Mouse (Mus musculus): Measurements from ENCODE around the gene Prkar2b. TPM values are rescaled to one million over a fixed set of nuclear protein-coding genes. Genes with fewer than 3 reads are reported as not detected.

Gene Prkar2b
- total and polyA plus RNA-seq, 3 experiments = 2.5 to 6.1 (median 2.9) TPM

GRCm38 (mm10) chr12:31966405-31966804, 94.7 kb downstream of the Prkar2b start:
- H3K4me1 ChIP-seq (ENCODE audit: control insufficient read depth in 1 of 2, insufficient read depth in 2 of 2) = no peaks in the 10 kb centered on the region
- dilution Hi-C loops (cut with MboI; ENCODE audit: extremely low pct_ligation_motif_present, extremely low pct_unique_long_range_greater_than_20kb, low sequenced_read_pairs) (no loop called here), in situ Hi-C loops (cut with MboI; ENCODE audit: low pct_ligation_motif_present, low pct_unique_long_range_greater_than_20kb, low sequenced_read_pairs) (no loop called here)
- H3K4me3 ChIP-seq (replicated peaks in 1 of 3; ENCODE audit: low read depth in 2 of 3, low read length in 2 of 3, poor library complexity in 1 of 3) = no peak overlapping the region
- H3K79me2 ChIP-seq (replicated peaks; ENCODE audit: control insufficient read depth, extremely low read depth, insufficient read depth, poor library complexity, severe bottlenecking) = no peaks in the 10 kb centered on the region
- no peak overlapping the region for H3K27ac ChIP-seq (ENCODE audit: insufficient read depth, low read depth)
- H3K9ac ChIP-seq (ENCODE audit: insufficient read depth, low read depth) = no peak overlapping the region
- TF ChIP-seq TCF12 (IDR thresholded peaks at IDR 0.05; ENCODE audit: low read depth, low read length) (no peak), KAT2A (IDR thresholded peaks at IDR 0.05; ENCODE audit: insufficient replicate concordance, low read length) (no peak), MYC (IDR thresholded peaks at IDR 0.05; ENCODE audit: low read depth, low read length) (no peak), POLR2AphosphoS2 (IDR thresholded peaks at IDR 0.05; ENCODE audit: low read depth, low read length) (no peak), MXI1 (IDR thresholded peaks at IDR 0.05; ENCODE audit: low read depth, low read length) (no peak), ZMIZ1 (IDR thresholded peaks at IDR 0.05; ENCODE audit: low read depth, low read length) (no peak), RAD21 (IDR thresholded peaks at IDR 0.05; ENCODE audit: low read depth, low read length) (no peak), ETS1 (conservative IDR thresholded peaks at IDR 0.05; ENCODE audit: low read depth, low read length) (no peak), USF1 (IDR thresholded peaks at IDR 0.05; ENCODE audit: low read depth, low read length) (no peak), ZNF384 (IDR thresholded peaks at IDR 0.05; ENCODE audit: low read depth, low read length) (no peak), ELF1 (IDR thresholded peaks at IDR 0.05; ENCODE audit: low read depth, low read length) (no peak), MAZ (IDR thresholded peaks at IDR 0.05; ENCODE audit: low read depth, low read length) (no peak), JUND (conservative IDR thresholded peaks at IDR 0.05; ENCODE audit: low read depth, low read length) (no peak), HCFC1 (IDR thresholded peaks at IDR 0.05; ENCODE audit: low read depth, low read length) (no peak), IRF4 (IDR thresholded peaks at IDR 0.05; ENCODE audit: low read depth, low read length) (no peak)
- H3K4me2 ChIP-seq (ENCODE audit: insufficient read depth, low read depth, poor library complexity, severe bottlenecking) = no peak overlapping the region
- H3K27me3 ChIP-seq (replicated peaks) = no peaks in the 10 kb centered on the region
- H3K9me3 ChIP-seq (replicated peaks; ENCODE audit: low read length) = no peaks in the 10 kb centered on the region
- no peak for DNase-seq (ENCODE audit: extremely low read depth)
- no peaks in the 10 kb centered on the region for H3K36me3 ChIP-seq (replicated peaks in 1 of 2; ENCODE audit: control insufficient read depth in 1 of 2, insufficient read depth in 1 of 2, low read length in 1 of 2)

DNA sequence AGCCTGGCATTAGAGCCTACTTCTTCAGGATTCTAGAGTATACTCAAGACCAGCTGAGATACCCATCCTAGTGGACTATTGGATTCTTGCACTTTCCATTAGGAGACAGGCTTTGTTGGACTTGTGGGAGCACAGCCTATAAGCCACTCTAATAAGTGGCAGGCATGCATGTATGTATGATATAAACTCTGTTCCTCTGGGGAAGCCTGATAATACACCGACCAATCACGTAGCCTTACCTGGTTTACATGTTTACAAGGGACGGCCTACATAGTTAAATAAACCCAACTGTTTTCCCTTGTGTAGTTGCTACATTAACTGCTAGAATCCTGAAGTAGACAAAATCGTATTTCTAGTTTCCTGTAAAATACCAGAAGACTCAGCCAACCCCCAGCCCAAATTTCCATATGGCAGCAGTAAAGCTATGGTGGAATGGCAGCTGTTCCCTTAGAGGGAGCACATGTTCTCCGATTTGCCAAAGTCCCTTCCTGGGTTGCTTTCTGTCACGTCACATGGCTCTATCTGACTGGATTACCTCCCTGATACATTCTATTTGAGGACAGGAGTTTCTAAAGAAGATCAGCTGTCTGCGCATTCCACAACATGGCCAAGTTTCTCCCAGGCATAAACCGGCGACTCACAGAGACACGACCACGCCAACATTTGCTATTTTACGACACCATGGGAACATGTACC, 95.4 kb downstream of the Prkar2b start:
- TF ChIP-seq MAX (IDR thresholded peaks at IDR 0.05; ENCODE audit: low read length) (no peak), MXI1 (IDR thresholded peaks at IDR 0.05; ENCODE audit: low read depth, low read length) (no peak), TCF12 (IDR thresholded peaks at IDR 0.05; ENCODE audit: low read depth, low read length) (no peak), BHLHE40 (IDR thresholded peaks at IDR 0.05; ENCODE audit: low read depth, low read length) (no peak), CTCF (conservative IDR thresholded peaks at IDR 0.05 in 1 of 2, IDR thresholded peaks at IDR 0.05 in 1 of 2; ENCODE audit: low read depth in 2 of 2, low read length in 2 of 2) (no peak), ELF1 (IDR thresholded peaks at IDR 0.05; ENCODE audit: low read depth, low read length) (no peak), NELFE (IDR thresholded peaks at IDR 0.05; ENCODE audit: low read depth, low read length) (no peak), RCOR1 (conservative IDR thresholded peaks at IDR 0.05; ENCODE audit: low read depth, low read length) (no peak), EP300 (IDR thresholded peaks at IDR 0.05; ENCODE audit: low read length) (no peak), MAZ (IDR thresholded peaks at IDR 0.05; ENCODE audit: low read depth, low read length) (no peak), RAD21 (IDR thresholded peaks at IDR 0.05; ENCODE audit: low read depth, low read length) (no peak), USF2 (conservative IDR thresholded peaks at IDR 0.05; ENCODE audit: low read depth, low read length) (no peak), SIN3A (IDR thresholded peaks at IDR 0.05; ENCODE audit: low read length) (no peak)
- Histone ChIP-seq H3K4me1 (ENCODE audit: control insufficient read depth in 1 of 2, insufficient read depth in 2 of 2) (no peaks in the 10 kb centered on the region), H3K27me3 (replicated peaks) (no peaks in the 10 kb centered on the region), H3K9me3 (replicated peaks; ENCODE audit: low read length) (no peaks in the 10 kb centered on the region), H3K27ac (ENCODE audit: insufficient read depth, low read depth) (no peak overlapping the region), H3K9ac (ENCODE audit: insufficient read depth, low read depth) (no peak overlapping the region), H3K36me3 (replicated peaks in 1 of 2; ENCODE audit: control insufficient read depth in 1 of 2, insufficient read depth in 1 of 2, low read length in 1 of 2) (no peaks in the 10 kb centered on the region), H3K79me2 (replicated peaks; ENCODE audit: control insufficient read depth, extremely low read depth, insufficient read depth, poor library complexity, severe bottlenecking) (no peaks in the 10 kb centered on the region), H3K4me2 (ENCODE audit: insufficient read depth, low read depth, poor library complexity, severe bottlenecking) (no peak overlapping the region), H3K4me3 (replicated peaks in 1 of 3; ENCODE audit: low read depth in 2 of 3, low read length in 2 of 3, poor library complexity in 1 of 3) (no peak overlapping the region)
- DNase-seq (ENCODE audit: extremely low read depth) = no peak
- dilution Hi-C loops (cut with MboI; ENCODE audit: extremely low pct_ligation_motif_present, extremely low pct_unique_long_range_greater_than_20kb, low sequenced_read_pairs) = no loop called here
- in situ Hi-C loops (cut with MboI; ENCODE audit: low pct_ligation_motif_present, low pct_unique_long_range_greater_than_20kb, low sequenced_read_pairs) = no loop called here
